Mouse (Mus musculus) embryonic facial prominence, embryonic 13.5 days (tissue): Measurements from ENCODE around the gene Scamp2. TPM values are rescaled to one million over a fixed set of nuclear protein-coding genes. Genes with fewer than 3 reads are reported as not detected.

ENCODE experiments used
- ATAC-seq: fragments of 200-750 bp; cut with Nextera tagmentation; 2 replicates; pipeline ENCODE4 v1.8.0; 2017; ENCODE audit warnings: low read depth; ENCODE audit not compliant: insufficient number of reproducible peaks, insufficient read depth, low FRiP score, low TSS enrichment
- H3K27ac ChIP-seq: fragments of 300-500 bp; sonication (generic); 2 replicates; pipeline ENCODE4 v1.5.1; 2015; ENCODE audit warnings: moderate library complexity, mild to moderate bottlenecking, inconsistent platforms
- H3K27me3 ChIP-seq: fragments of 300-500 bp; sonication (generic); 2 replicates; pipeline ENCODE4 v1.6.1; 2015; ENCODE audit warnings: mild to moderate bottlenecking, inconsistent platforms
- H3K36me3 ChIP-seq: fragments of 300-500 bp; sonication (generic); 2 replicates; pipeline ENCODE4 v1.6.1; 2015; ENCODE audit warnings: mild to moderate bottlenecking, inconsistent platforms
- H3K4me1 ChIP-seq: fragments of 300-500 bp; sonication (generic); 2 replicates; pipeline ENCODE4 v1.6.1; 2015; ENCODE audit warnings: inconsistent platforms
- H3K4me2 ChIP-seq: fragments of 300-500 bp; sonication (generic); 2 replicates; pipeline ENCODE4 v1.6.1; 2015; ENCODE audit warnings: moderate library complexity, mild to moderate bottlenecking, inconsistent platforms
- H3K4me3 ChIP-seq: fragments of 300-500 bp; sonication (generic); 2 replicates; pipeline ENCODE4 v1.5.1; 2015; ENCODE audit warnings: mild to moderate bottlenecking, inconsistent platforms
- H3K9ac ChIP-seq: fragments of 300-500 bp; sonication (generic); 2 replicates; pipeline ENCODE4 v1.6.1; 2015; ENCODE audit warnings: mild to moderate bottlenecking, inconsistent platforms
- H3K9me3 ChIP-seq: fragments of 300-500 bp; sonication (generic); 2 replicates; pipeline ENCODE4 v1.6.1; 2016; ENCODE audit warnings: inconsistent platforms
- WGBS: fragments of 180-500 bp; shearing (Covaris S2); methylation state at CpG from one replicate; pipeline ENCODE4 v1.1.7; 2015; ENCODE audit warnings: mixed read lengths; 5-methylcytosine and 5-hydroxymethylcytosine counted together
- polyA plus RNA-seq: library from polyadenylated mRNA; unstranded; fragments of >200 nt; fragmentation: Nextera tagmentation; extraction: Ambion mirVana; gene quantifications from 2 replicates; pipeline ENCODE4 v1.2.1, GENCODE M21; 2015

Scamp2 gene
- polyA plus RNA-seq, 1 experiment from 2014 or later: 61.7 TPM

GRCm38 (mm10) chr9:57531946-57532345 lies 28.8 kb upstream of the Scamp2 start:
- H3K4me2 ChIP-seq: no peak overlapping the region
- no peak overlapping the region for H3K9ac ChIP-seq
- peaks cover 42% of the 10 kb centered on the region for H3K36me3 ChIP-seq
- H3K4me1 ChIP-seq: peaks cover 3% of the 10 kb centered on the region; the same call in 1 of the 2 replicates
- no peak for ATAC-seq
- 67% methylated on average over 1 of the region's 1 CpGs for WGBS
- no peaks in the 10 kb centered on the region for H3K27me3 ChIP-seq
- no peaks in the 10 kb centered on the region for H3K9me3 ChIP-seq
- no peak overlapping the region for H3K27ac ChIP-seq
- H3K4me3 ChIP-seq: no peak overlapping the region

GRCm38 (mm10) chr9:57536362-57536761 lies 24.4 kb upstream of the Scamp2 start:
- Histone ChIP-seq H3K4me3 (no peak overlapping the region), H3K36me3 (peaks cover 51% of the 10 kb centered on the region), H3K27ac (no peak overlapping the region), H3K9ac (no peak overlapping the region), H3K27me3 (no peaks in the 10 kb centered on the region), H3K4me2 (peak overlapping the region; percentile 79), H3K4me1 (peaks cover 17% of the 10 kb centered on the region), H3K9me3 (no peaks in the 10 kb centered on the region)
- WGBS: 89% methylated on average over 5 of the region's 5 CpGs
- no peak for ATAC-seq

GRCm38 (mm10) chr9:57537044-57537727 lies 23.6 kb upstream of the Scamp2 start, which contains the start of gene Fam219b:
TSS of gene Fam219b (plus strand) at chr9:57537528.
- 2% methylated on average over 45 of the region's 45 CpGs for WGBS
- Histone ChIP-seq H3K4me1 (peaks cover 17% of the 10 kb centered on the region), H3K4me3 (peak within 1 kb of the TSS; percentile 89), H3K36me3 (peaks cover 50% of the 10 kb centered on the region), H3K9ac (peak within 1 kb of the TSS; percentile 92), H3K27ac (peak within 1 kb of the TSS; percentile 83), H3K4me2 (peak within 1 kb of the TSS; percentile 79), H3K27me3 (no peaks in the 10 kb centered on the region), H3K9me3 (no peaks in the 10 kb centered on the region)
- ATAC-seq: peak; percentile 78

DNA sequence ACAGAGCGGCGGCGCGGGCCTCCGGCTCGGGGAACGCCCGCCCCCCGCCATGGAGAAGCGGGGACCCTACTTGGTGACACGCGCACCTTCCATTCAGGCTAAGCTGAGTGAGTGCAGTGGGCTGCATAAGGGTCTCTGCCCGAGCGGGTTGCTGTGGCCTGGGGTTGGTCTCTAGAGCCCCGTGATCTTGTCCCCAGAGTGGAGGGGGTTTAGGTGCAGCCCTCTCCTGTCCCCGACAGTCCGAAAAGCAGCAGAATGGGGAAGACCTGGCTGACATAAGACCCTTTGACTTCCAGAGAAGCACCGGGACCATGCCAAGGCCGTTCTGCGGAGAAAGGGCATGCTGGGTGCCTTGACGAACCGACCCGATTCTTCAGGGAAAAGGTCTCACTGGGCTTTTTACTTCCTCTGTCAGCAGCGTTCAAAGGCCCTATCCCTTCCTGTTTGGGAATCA lies 23.0 kb upstream of the Scamp2 start:
- Histone ChIP-seq H3K4me3 (peak overlapping the region; percentile 89), H3K27me3 (no peaks in the 10 kb centered on the region), H3K9ac (peak overlapping the region; percentile 92), H3K36me3 (peaks cover 50% of the 10 kb centered on the region), H3K4me2 (peak overlapping the region; percentile 79), H3K9me3 (no peaks in the 10 kb centered on the region), H3K4me1 (peaks cover 17% of the 10 kb centered on the region), H3K27ac (peak overlapping the region; percentile 83)
- peak; percentile 65; the same call in 1 of the 2 replicates for ATAC-seq
- 0% methylated on average over 24 of the region's 24 CpGs for WGBS

DNA sequence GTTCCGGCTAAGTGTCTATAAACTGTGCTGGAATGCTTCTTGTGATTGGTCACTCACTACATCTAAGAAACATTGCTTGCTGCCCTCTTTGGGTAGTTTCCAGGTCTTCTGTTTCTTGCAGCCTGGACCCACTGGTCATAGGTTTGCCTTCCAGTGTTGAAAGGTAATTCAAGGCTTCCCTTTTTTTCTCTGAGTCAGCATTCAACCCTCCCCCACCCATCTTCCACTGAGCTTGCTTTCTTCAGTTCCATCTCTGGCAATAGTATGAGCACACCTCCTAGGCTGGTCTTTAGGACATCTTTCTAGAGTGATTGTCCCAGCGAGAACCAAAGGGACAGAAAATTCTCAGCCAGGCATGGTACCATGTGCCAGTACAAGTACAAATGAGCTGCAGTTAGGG lies 21.2 kb upstream of the Scamp2 start:
- H3K36me3 ChIP-seq: peaks cover 52% of the 10 kb centered on the region
- H3K27ac ChIP-seq: no peak overlapping the region
- no peak for ATAC-seq
- H3K9me3 ChIP-seq: no peaks in the 10 kb centered on the region
- H3K27me3 ChIP-seq: no peaks in the 10 kb centered on the region
- peaks cover 17% of the 10 kb centered on the region for H3K4me1 ChIP-seq
- 88% methylated on average over 2 of the region's 2 CpGs for WGBS
- no peak overlapping the region for H3K4me2 ChIP-seq
- H3K4me3 ChIP-seq: no peak overlapping the region
- H3K9ac ChIP-seq: no peak overlapping the region

GRCm38 (mm10) chr9:57541312-57541711 lies 19.4 kb upstream of the Scamp2 start:
- Histone ChIP-seq H3K4me3 (no peak overlapping the region), H3K27me3 (no peaks in the 10 kb centered on the region), H3K9ac (no peak overlapping the region), H3K4me1 (peaks cover 17% of the 10 kb centered on the region), H3K27ac (0 out of 2 replicates have a peak overlapping the region, but pooled peaks have one; percentile 16), H3K4me2 (no peak overlapping the region), H3K36me3 (peaks cover 70% of the 10 kb centered on the region), H3K9me3 (no peaks in the 10 kb centered on the region)
- no peak for ATAC-seq
- WGBS: 3% methylated on average over 1 of the region's 1 CpGs

DNA sequence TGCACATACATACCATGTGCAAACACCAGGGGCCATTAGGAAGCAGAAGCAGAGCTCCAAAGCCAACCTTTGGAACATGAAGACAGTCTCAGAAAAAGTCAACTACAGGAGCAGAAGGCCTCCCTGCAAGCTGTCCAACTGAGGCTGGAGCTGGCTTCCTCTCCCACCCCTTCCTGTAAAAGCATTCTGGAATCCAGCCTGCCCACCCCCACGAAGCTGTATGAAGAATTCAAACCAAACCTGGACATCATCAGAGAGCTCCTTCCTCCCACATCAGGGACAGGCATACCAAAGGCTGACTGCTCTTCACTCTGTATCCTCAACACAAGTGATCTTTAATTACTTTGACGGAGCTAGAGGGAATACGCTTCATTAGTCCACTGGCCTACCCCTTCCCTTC lies 16.8 kb upstream of the Scamp2 start:
- H3K4me3 ChIP-seq: no peak overlapping the region
- peaks cover 96% of the 10 kb centered on the region for H3K36me3 ChIP-seq
- 80% methylated on average over 3 of the region's 3 CpGs for WGBS
- H3K9ac ChIP-seq: no peak overlapping the region
- peaks cover 2% of the 10 kb centered on the region; the same call in 1 of the 2 replicates for H3K4me1 ChIP-seq
- no peaks in the 10 kb centered on the region for H3K9me3 ChIP-seq
- no peak overlapping the region for H3K4me2 ChIP-seq
- H3K27ac ChIP-seq: no peak overlapping the region
- H3K27me3 ChIP-seq: no peaks in the 10 kb centered on the region
- ATAC-seq: no peak

DNA sequence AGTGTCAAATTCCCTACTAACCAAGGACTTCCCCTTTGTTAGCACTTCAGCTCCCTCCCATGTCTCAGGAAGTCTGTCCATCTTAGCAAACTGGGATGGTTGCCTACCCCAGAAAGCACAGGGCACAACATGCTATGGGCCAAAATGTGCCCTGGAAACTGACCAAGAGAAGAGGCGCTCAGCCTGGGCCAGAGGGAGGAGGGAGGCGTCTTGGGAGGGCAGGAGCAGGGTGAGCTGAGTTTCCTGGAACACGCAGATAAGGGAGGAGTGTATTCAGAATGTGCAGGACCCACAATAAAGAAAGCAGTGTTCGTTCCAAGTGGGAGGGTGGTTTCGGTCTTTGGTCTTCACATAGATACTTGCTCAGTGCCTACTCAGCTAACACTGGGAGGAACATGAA lies 13.5 kb upstream of the Scamp2 start:
- Histone ChIP-seq H3K4me2 (no peak overlapping the region), H3K4me3 (no peak overlapping the region), H3K9me3 (no peaks in the 10 kb centered on the region), H3K27ac (no peak overlapping the region), H3K36me3 (peaks cover 82% of the 10 kb centered on the region), H3K4me1 (peaks cover 7% of the 10 kb centered on the region), H3K27me3 (no peaks in the 10 kb centered on the region), H3K9ac (peak overlapping the region; percentile 21; the same call in 1 of the 2 replicates)
- ATAC-seq: no peak
- WGBS: 79% methylated on average over 5 of the region's 5 CpGs

- H3K4me3 ChIP-seq: no peak overlapping the region
- H3K27me3 ChIP-seq: no peaks in the 10 kb centered on the region
- peaks cover 76% of the 10 kb centered on the region for H3K36me3 ChIP-seq
- WGBS: 90% methylated on average over 11 of the region's 11 CpGs
- H3K4me2 ChIP-seq: no peak overlapping the region
- H3K4me1 ChIP-seq: peaks cover 7% of the 10 kb centered on the region
- H3K27ac ChIP-seq: no peak overlapping the region
- H3K9ac ChIP-seq: peak overlapping the region; percentile 21; the same call in 1 of the 2 replicates
- H3K9me3 ChIP-seq: no peaks in the 10 kb centered on the region
- no peak for ATAC-seq
Measured at GRCm38 (mm10) chr9:57547869-57548268, 12.9 kb upstream of the Scamp2 start.

DNA sequence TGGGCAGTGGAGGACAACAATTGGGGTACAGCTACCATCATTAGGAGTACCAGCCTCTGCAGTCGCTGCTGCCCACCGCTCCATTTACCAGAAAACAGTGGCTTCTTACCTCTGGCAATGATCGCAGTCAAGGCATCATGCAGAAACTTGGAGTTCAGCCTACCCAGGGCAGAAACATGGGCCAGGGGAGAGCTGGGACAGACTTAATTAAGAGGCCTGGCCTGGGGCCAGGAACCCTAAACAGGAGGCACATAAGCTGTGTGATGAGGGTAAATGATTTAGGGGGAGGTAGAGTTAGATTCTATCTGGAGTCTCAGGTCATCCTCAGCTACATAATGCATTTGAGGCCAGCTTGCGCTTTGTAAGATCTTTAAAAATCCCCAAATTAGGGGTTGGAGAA lies 11.6 kb upstream of the Scamp2 start:
- H3K27ac ChIP-seq: no peak overlapping the region
- WGBS: 92% methylated on average over 4 of the region's 4 CpGs
- peaks cover 63% of the 10 kb centered on the region for H3K36me3 ChIP-seq
- no peaks in the 10 kb centered on the region for H3K27me3 ChIP-seq
- H3K4me1 ChIP-seq: peaks cover 7% of the 10 kb centered on the region
- no peak overlapping the region for H3K4me3 ChIP-seq
- H3K4me2 ChIP-seq: no peak overlapping the region
- H3K9ac ChIP-seq: 0 out of 2 replicates have a peak overlapping the region, but pooled peaks have one; percentile 32
- H3K9me3 ChIP-seq: no peaks in the 10 kb centered on the region
- ATAC-seq: no peak

GRCm38 (mm10) chr9:57550126-57550862 lies 10.4 kb upstream of the Scamp2 start:
- H3K4me1 ChIP-seq: peaks cover 7% of the 10 kb centered on the region
- ATAC-seq: no peak
- H3K4me2 ChIP-seq: no peak overlapping the region
- WGBS: 84% methylated on average over 11 of the region's 11 CpGs
- no peak overlapping the region for H3K9ac ChIP-seq
- H3K36me3 ChIP-seq: peaks cover 52% of the 10 kb centered on the region
- no peaks in the 10 kb centered on the region for H3K9me3 ChIP-seq
- H3K4me3 ChIP-seq: no peak overlapping the region
- H3K27me3 ChIP-seq: no peaks in the 10 kb centered on the region
- H3K27ac ChIP-seq: no peak overlapping the region
